Mouse (Mus musculus): Measurements from ENCODE around the gene Hipk1. TPM values are rescaled to one million over a fixed set of nuclear protein-coding genes. Genes with fewer than 3 reads are reported as not detected.
A peak's percentile ranks its signal among the peaks of the same experiment; 100 is the strongest.

Hipk1 gene
- polyA plus RNA-seq, 1 experiment from 2014 or later: 12.3 TPM

GRCm38 (mm10) chr3:103743208-103743607 lies 48.2 kb downstream of the Hipk1 start:
- Histone ChIP-seq H3K4me1 (replicated peaks; ENCODE audit: control insufficient read depth, insufficient read depth, low read length) (no peaks in the 10 kb centered on the region; the same call in 1 of the 2 replicates), H3K27ac (ENCODE audit: low read length) (no peak overlapping the region), H3K27me3 (ENCODE audit: control insufficient read depth, insufficient read depth, low read depth, low read length) (no peaks in the 10 kb centered on the region), H3K9ac (ENCODE audit: low read length) (no peak overlapping the region), H3K9me3 (ENCODE audit: control insufficient read depth, low read length) (no peaks in the 10 kb centered on the region), H3K4me2 (ENCODE audit: low read depth, low read length) (no peak overlapping the region), H3K4me3 (ENCODE audit: low read length) (no peak overlapping the region), H3K36me3 (ENCODE audit: control insufficient read depth, insufficient read depth, low read length) (peaks cover 31% of the 10 kb centered on the region)
- 76% methylated on average over 6 of the region's 6 CpGs for WGBS
- ATAC-seq (ENCODE audit: low read depth): no peak

DNA sequence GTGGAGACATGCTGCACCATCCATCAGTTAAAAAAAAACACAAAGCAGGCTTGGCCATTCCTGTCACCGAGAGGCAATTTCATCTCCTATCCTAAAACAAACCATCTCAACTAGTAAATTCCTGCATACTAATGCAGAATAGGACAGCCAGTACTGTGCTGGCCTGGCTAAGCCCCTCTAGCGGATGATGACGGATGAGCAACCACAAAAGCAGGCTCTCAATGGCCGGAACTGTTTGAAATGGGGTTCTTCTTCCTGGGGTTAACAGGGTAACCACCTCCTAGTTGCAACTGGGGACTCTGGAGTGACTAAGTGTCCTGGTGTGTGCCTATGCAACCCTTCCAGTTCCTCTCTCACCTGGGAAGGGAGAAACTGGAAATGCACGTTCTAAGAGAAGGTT lies 51.0 kb downstream of the Hipk1 start:
- Histone ChIP-seq H3K4me2 (ENCODE audit: low read depth, low read length) (no peak overlapping the region), H3K9me3 (ENCODE audit: control insufficient read depth, low read length) (no peaks in the 10 kb centered on the region), H3K4me1 (replicated peaks; ENCODE audit: control insufficient read depth, insufficient read depth, low read length) (peaks cover 24% of the 10 kb centered on the region), H3K27me3 (ENCODE audit: control insufficient read depth, insufficient read depth, low read depth, low read length) (no peaks in the 10 kb centered on the region), H3K4me3 (ENCODE audit: low read length) (no peak overlapping the region), H3K27ac (ENCODE audit: low read length) (no peak overlapping the region), H3K9ac (ENCODE audit: low read length) (no peak overlapping the region), H3K36me3 (ENCODE audit: control insufficient read depth, insufficient read depth, low read length) (peaks cover 20% of the 10 kb centered on the region)
- ATAC-seq (ENCODE audit: low read depth): no peak
- 55% methylated on average over 5 of the region's 5 CpGs for WGBS

DNA sequence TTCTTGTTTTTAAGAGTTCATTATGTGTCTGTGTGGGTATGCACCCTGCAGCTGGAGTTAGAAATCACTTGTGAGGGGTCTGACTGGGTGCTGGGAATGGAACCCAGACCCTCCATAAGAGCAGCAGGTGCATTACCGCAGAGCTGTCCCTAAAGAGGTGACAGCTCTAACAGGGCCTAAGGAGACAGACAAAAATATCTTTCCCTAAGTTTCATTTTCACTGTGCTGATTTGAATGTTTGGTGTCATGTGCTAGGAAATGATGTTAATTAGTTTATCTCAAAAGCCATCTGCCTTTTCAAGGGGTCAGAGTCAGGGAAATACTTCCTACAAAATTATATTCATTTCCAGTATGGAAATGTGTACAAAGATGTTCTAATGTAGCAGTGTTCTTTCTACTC lies 52.0 kb downstream of the Hipk1 start, which contains the start of gene Gm10964:
Gene Gm10964, plus strand, starts transcription at position 38 of the 400 bp plus-strand sequence.
- Histone ChIP-seq H3K4me1 (replicated peaks; ENCODE audit: control insufficient read depth, insufficient read depth, low read length) (peaks cover 33% of the 10 kb centered on the region), H3K9me3 (ENCODE audit: control insufficient read depth, low read length) (no peaks in the 10 kb centered on the region), H3K4me3 (ENCODE audit: low read length) (peak within 1 kb of the TSS; percentile 41), H3K9ac (ENCODE audit: low read length) (peak within 1 kb of the TSS; percentile 60), H3K4me2 (ENCODE audit: low read depth, low read length) (peak within 1 kb of the TSS; percentile 49), H3K36me3 (ENCODE audit: control insufficient read depth, insufficient read depth, low read length) (peaks cover 11% of the 10 kb centered on the region), H3K27ac (ENCODE audit: low read length) (peak within 1 kb of the TSS; percentile 96), H3K27me3 (ENCODE audit: control insufficient read depth, insufficient read depth, low read depth, low read length) (no peaks in the 10 kb centered on the region)
- no peak for ATAC-seq (ENCODE audit: low read depth)
- WGBS: 83% methylated on average over 1 of the region's 1 CpGs

GRCm38 (mm10) chr3:103737778-103738571 lies 53.4 kb downstream of the Hipk1 start, which contains the start of gene Olfml3:
Gene Olfml3, minus strand, starts transcription at chr3:103738001.
- peak within 1 kb of the TSS; percentile 96 for H3K27ac ChIP-seq (ENCODE audit: low read length)
- peak; percentile 79 for ATAC-seq (ENCODE audit: low read depth)
- no peaks in the 10 kb centered on the region; the same call in 1 of the 2 replicates for H3K36me3 ChIP-seq (ENCODE audit: control insufficient read depth, insufficient read depth, low read length)
- under 1% methylated on average over 18 of the region's 18 CpGs for WGBS
- H3K4me3 ChIP-seq (ENCODE audit: low read length): peak within 1 kb of the TSS; percentile 41
- peaks cover 46% of the 10 kb centered on the region for H3K4me1 ChIP-seq (replicated peaks; ENCODE audit: control insufficient read depth, insufficient read depth, low read length)
- H3K9ac ChIP-seq (ENCODE audit: low read length): peak within 1 kb of the TSS; percentile 66
- peak within 1 kb of the TSS; percentile 49 for H3K4me2 ChIP-seq (ENCODE audit: low read depth, low read length)
- no peaks in the 10 kb centered on the region for H3K9me3 ChIP-seq (ENCODE audit: control insufficient read depth, low read length)
- no peaks in the 10 kb centered on the region for H3K27me3 ChIP-seq (ENCODE audit: control insufficient read depth, insufficient read depth, low read depth, low read length)

GRCm38 (mm10) chr3:103737061-103737754 lies 54.2 kb downstream of the Hipk1 start:
- ATAC-seq (ENCODE audit: low read depth): no peak
- 17% methylated on average over 16 of the region's 16 CpGs for WGBS

DNA sequence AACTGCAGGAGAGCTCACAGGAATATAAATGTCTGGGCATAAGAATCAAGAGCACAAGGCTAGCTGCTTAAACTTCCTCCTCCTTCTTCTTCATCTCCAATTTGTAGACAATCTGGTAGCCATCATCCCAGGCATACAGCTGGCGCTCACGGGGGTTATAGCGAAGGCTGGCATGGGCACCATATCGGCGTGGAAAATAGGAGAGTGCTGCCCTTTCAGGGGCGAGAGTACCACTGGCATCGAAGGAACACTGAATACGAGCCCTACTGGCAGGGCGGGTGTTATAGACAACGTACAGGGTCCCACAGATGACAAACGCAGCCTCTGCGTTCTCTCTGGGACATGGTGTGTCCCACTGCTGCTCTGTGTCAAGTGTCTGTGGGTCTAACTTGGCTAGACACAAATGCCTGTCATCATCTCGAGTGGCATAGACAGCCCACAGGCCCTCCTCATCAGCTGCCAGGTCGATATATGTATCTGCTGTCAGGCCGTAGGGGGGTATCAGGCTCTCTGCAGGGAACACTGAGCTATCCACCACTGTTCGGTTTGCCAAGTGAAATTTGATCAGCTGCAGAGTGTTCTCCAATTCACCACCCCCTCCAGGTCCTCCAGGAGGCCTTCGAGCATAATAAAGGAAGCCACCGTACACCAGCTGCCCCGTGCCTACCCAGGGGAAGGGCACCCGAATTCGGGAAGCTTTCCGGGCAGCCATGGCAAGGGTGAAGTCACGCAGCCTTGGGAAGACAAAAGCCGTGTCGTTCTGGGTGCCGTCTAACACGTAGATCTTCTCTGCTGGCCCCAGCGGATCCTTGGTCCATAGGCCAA lies 55.4 kb downstream of the Hipk1 start:
- H3K27ac ChIP-seq (ENCODE audit: low read length): peak overlapping the region; percentile 96
- no peaks in the 10 kb centered on the region for H3K36me3 ChIP-seq (ENCODE audit: control insufficient read depth, insufficient read depth, low read length)
- H3K4me2 ChIP-seq (ENCODE audit: low read depth, low read length): peak overlapping the region; percentile 49
- H3K9me3 ChIP-seq (ENCODE audit: control insufficient read depth, low read length): no peaks in the 10 kb centered on the region
- no peak for ATAC-seq (ENCODE audit: low read depth)
- WGBS: 55% methylated on average over 28 of the region's 28 CpGs
- peaks cover 46% of the 10 kb centered on the region for H3K4me1 ChIP-seq (replicated peaks; ENCODE audit: control insufficient read depth, insufficient read depth, low read length)
- H3K9ac ChIP-seq (ENCODE audit: low read length): peak overlapping the region; percentile 66
- H3K4me3 ChIP-seq (ENCODE audit: low read length): peak overlapping the region; percentile 41
- no peaks in the 10 kb centered on the region for H3K27me3 ChIP-seq (ENCODE audit: control insufficient read depth, insufficient read depth, low read depth, low read length)

More at GRCm38 (mm10) chr3:103737061-103737754, 54.2 kb downstream of the Hipk1 start:
- Histone ChIP-seq H3K9me3 (ENCODE audit: control insufficient read depth, low read length) (no peaks in the 10 kb centered on the region), H3K36me3 (ENCODE audit: control insufficient read depth, insufficient read depth, low read length) (no peaks in the 10 kb centered on the region), H3K27ac (ENCODE audit: low read length) (peak overlapping the region; percentile 96), H3K4me2 (ENCODE audit: low read depth, low read length) (peak overlapping the region; percentile 49), H3K27me3 (ENCODE audit: control insufficient read depth, insufficient read depth, low read depth, low read length) (no peaks in the 10 kb centered on the region), H3K9ac (ENCODE audit: low read length) (peak overlapping the region; percentile 66), H3K4me1 (replicated peaks; ENCODE audit: control insufficient read depth, insufficient read depth, low read length) (peaks cover 46% of the 10 kb centered on the region), H3K4me3 (ENCODE audit: low read length) (peak overlapping the region; percentile 41)

- Histone ChIP-seq H3K27ac (ENCODE audit: low read length) (peak overlapping the region; percentile 96), H3K4me1 (replicated peaks; ENCODE audit: control insufficient read depth, insufficient read depth, low read length) (peaks cover 46% of the 10 kb centered on the region), H3K27me3 (ENCODE audit: control insufficient read depth, insufficient read depth, low read depth, low read length) (no peaks in the 10 kb centered on the region), H3K4me2 (ENCODE audit: low read depth, low read length) (peak overlapping the region; percentile 49), H3K36me3 (ENCODE audit: control insufficient read depth, insufficient read depth, low read length) (no peaks in the 10 kb centered on the region), H3K9me3 (ENCODE audit: control insufficient read depth, low read length) (no peaks in the 10 kb centered on the region), H3K9ac (ENCODE audit: low read length) (peak overlapping the region; percentile 66), H3K4me3 (ENCODE audit: low read length) (peak overlapping the region; percentile 41)
- 8% methylated on average over 11 of the region's 11 CpGs for WGBS
- peak; percentile 62 for ATAC-seq (ENCODE audit: low read depth)
Measured at GRCm38 (mm10) chr3:103734696-103735519, 56.5 kb downstream of the Hipk1 start.

Measured in lung, embryonic 16.5 days (tissue).